Mouse (Mus musculus): Measurements from ENCODE around the gene Kcns1. TPM values are rescaled to one million over a fixed set of nuclear protein-coding genes. Genes with fewer than 3 reads are reported as not detected.

Kcns1 gene
- not detected for polyA plus RNA-seq (2014; fragmentation: Illumina TruSeq; extraction: RNeasy Lipid Tissue Mini Kit (QIAGEN cat#74804); ENCODE audit: low read depth, low replicate concordance)

GRCm38 (mm10) chr2:164170902-164171301 is at the start of gene Kcns1:
Kcns1 (minus strand) TSS chr2:164171113.

GRCm38 (mm10) chr2:164199626-164200327 is 28.9 kb upstream of the Kcns1 start, which contains the start of gene Wfdc15a:
Wfdc15a (minus strand) TSS chr2:164200130.

GRCm38 (mm10) chr2:164190576-164190975 is 19.7 kb upstream of the Kcns1 start, which contains the start of gene Wfdc12:
Wfdc12 (minus strand) TSS chr2:164190608.

GRCm38 (mm10) chr2:164182692-164183255 is 11.9 kb upstream of the Kcns1 start, which contains the start of gene Wfdc5:
Wfdc5 (minus strand) TSS chr2:164182742.

Other genes starting within 250 kb of the Kcns1 start
- 91.6 TPM for gene Ywhab, start 176.2 kb downstream of the Kcns1 start, polyA plus RNA-seq (2014; fragmentation: Illumina TruSeq; extraction: RNeasy Lipid Tissue Mini Kit (QIAGEN cat#74804); ENCODE audit: low read depth, low replicate concordance)
- not detected for gene Pabpc1l, start 145.7 kb downstream of the Kcns1 start, polyA plus RNA-seq (2014; fragmentation: Illumina TruSeq; extraction: RNeasy Lipid Tissue Mini Kit (QIAGEN cat#74804); ENCODE audit: low read depth, low replicate concordance)
- 24.6 TPM for gene Stk4, start 100.8 kb downstream of the Kcns1 start, polyA plus RNA-seq (2014; fragmentation: Illumina TruSeq; extraction: RNeasy Lipid Tissue Mini Kit (QIAGEN cat#74804); ENCODE audit: low read depth, low replicate concordance)
- gene Tomm34, start 99.9 kb downstream of the Kcns1 start, polyA plus RNA-seq (2014; fragmentation: Illumina TruSeq; extraction: RNeasy Lipid Tissue Mini Kit (QIAGEN cat#74804); ENCODE audit: low read depth, low replicate concordance) = 3.7 TPM
- gene Wfdc5, start 11.6 kb upstream of the Kcns1 start, polyA plus RNA-seq (2014; fragmentation: Illumina TruSeq; extraction: RNeasy Lipid Tissue Mini Kit (QIAGEN cat#74804); ENCODE audit: low read depth, low replicate concordance) = not detected
- not detected for gene Wfdc12, start 19.5 kb upstream of the Kcns1 start, polyA plus RNA-seq (2014; fragmentation: Illumina TruSeq; extraction: RNeasy Lipid Tissue Mini Kit (QIAGEN cat#74804); ENCODE audit: low read depth, low replicate concordance)
- gene Wfdc15a, start 29.0 kb upstream of the Kcns1 start, polyA plus RNA-seq (2014; fragmentation: Illumina TruSeq; extraction: RNeasy Lipid Tissue Mini Kit (QIAGEN cat#74804); ENCODE audit: low read depth, low replicate concordance) = not detected
- not detected for gene Wfdc15b, start 50.5 kb upstream of the Kcns1 start, polyA plus RNA-seq (2014; fragmentation: Illumina TruSeq; extraction: RNeasy Lipid Tissue Mini Kit (QIAGEN cat#74804); ENCODE audit: low read depth, low replicate concordance)
- not detected for gene Svs2, start 67.4 kb upstream of the Kcns1 start, polyA plus RNA-seq (2014; fragmentation: Illumina TruSeq; extraction: RNeasy Lipid Tissue Mini Kit (QIAGEN cat#74804); ENCODE audit: low read depth, low replicate concordance)
- gene Svs3b, start 85.5 kb upstream of the Kcns1 start, polyA plus RNA-seq (2014; fragmentation: Illumina TruSeq; extraction: RNeasy Lipid Tissue Mini Kit (QIAGEN cat#74804); ENCODE audit: low read depth, low replicate concordance) = not detected
- gene Svs4, start 107.3 kb upstream of the Kcns1 start, polyA plus RNA-seq (2014; fragmentation: Illumina TruSeq; extraction: RNeasy Lipid Tissue Mini Kit (QIAGEN cat#74804); ENCODE audit: low read depth, low replicate concordance) = not detected
- gene Svs3a, start 118.2 kb upstream of the Kcns1 start, polyA plus RNA-seq (2014; fragmentation: Illumina TruSeq; extraction: RNeasy Lipid Tissue Mini Kit (QIAGEN cat#74804); ENCODE audit: low read depth, low replicate concordance) = not detected
- not detected for gene Svs6, start 145.6 kb upstream of the Kcns1 start, polyA plus RNA-seq (2014; fragmentation: Illumina TruSeq; extraction: RNeasy Lipid Tissue Mini Kit (QIAGEN cat#74804); ENCODE audit: low read depth, low replicate concordance)
- gene Svs5, start 161.6 kb upstream of the Kcns1 start, polyA plus RNA-seq (2014; fragmentation: Illumina TruSeq; extraction: RNeasy Lipid Tissue Mini Kit (QIAGEN cat#74804); ENCODE audit: low read depth, low replicate concordance) = not detected
- gene Slpi, start 218.0 kb upstream of the Kcns1 start, polyA plus RNA-seq (2014; fragmentation: Illumina TruSeq; extraction: RNeasy Lipid Tissue Mini Kit (QIAGEN cat#74804); ENCODE audit: low read depth, low replicate concordance) = 0.66 TPM
- not detected for gene Rbpjl, start 232.0 kb upstream of the Kcns1 start, polyA plus RNA-seq (2014; fragmentation: Illumina TruSeq; extraction: RNeasy Lipid Tissue Mini Kit (QIAGEN cat#74804); ENCODE audit: low read depth, low replicate concordance)
- gene Matn4, start 234.0 kb upstream of the Kcns1 start, polyA plus RNA-seq (2014; fragmentation: Illumina TruSeq; extraction: RNeasy Lipid Tissue Mini Kit (QIAGEN cat#74804); ENCODE audit: low read depth, low replicate concordance) = not detected